Mouse (Mus musculus) fat pad, adult 2 months (tissue): ENCODE results near the gene Olfr117.
"Not testable (repeated sequence)": the region's sequence is repeated elsewhere in the genome, so short reads cannot be mapped to it uniquely, and the experiment has no call there.

Experiments
- DNase-seq: peaks from one replicate; pipeline ENCODE4 v3.0.0-alpha.2; 2011; ENCODE audit warnings: low read depth, low spot score; ENCODE audit errors: extremely low read depth

Olfr117 gene

DNA sequence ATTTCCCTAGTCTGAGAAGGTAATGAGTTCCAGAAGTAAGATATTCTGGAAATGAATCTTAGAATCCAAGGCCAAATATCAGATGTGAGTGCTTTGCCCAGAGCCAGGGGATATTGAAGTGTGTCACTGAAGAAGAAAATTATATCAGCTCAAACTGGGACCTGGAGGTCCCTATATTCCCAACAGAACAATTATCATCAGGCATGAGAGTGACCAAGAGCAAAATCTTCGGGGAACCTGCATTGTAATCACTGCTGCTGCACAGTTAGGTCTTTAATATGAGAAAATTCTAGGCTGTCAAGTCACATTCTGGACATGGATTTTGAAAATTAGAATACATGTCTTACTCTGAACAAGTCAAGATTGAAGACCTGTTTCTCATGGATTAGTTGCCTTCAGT is at the start of gene Olfr117:
Olfr117 (minus strand) TSS at position 101 of the 400 bp plus-strand sequence.
- DNase-seq: no peak

DNA sequence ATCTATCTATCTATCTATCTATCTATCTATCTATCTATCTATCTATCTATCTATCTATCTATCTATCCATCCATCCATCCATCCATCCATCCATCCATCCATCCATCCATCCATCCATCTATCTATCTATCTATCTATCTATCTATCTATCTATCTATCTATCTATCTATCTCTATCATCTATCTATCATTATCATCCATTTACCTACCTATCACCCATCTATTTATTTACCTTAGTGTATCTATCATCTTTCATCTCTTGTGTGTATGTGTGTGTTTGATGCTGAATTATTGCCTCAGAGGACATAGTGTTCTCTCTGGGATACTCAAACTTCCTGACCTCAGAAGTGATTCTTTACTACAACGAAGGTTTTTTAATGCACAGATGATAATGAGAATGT is 32.7 kb upstream of the Olfr117 start, which contains the start of gene Olfr119:
Olfr119 (plus strand) TSS at position 301 of the 400 bp plus-strand sequence.
- DNase-seq: not testable (repeated sequence)

DNA sequence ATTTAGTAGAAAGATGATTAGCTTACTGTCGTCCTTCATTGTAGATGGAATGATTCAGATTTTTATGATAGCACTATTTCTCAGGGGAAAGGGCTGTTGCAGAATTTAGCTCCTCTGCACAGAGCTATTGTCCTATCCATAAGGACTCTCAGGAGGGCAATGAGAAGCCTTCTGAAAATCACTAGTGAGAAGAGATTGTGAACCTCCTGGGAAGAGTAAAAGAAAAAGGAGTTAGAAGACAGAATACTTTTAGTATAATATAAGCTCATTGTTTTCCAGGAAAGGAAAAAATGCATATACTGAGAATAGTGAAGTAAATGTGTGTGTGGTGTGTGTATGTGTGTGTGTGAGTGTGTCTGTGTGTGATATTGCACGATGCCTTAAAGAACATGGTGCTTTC is 3.1 kb upstream of the Olfr117 start, which contains the start of gene Olfr118:
Olfr118 (plus strand) TSS at position 301 of the 400 bp plus-strand sequence.
- no peak for DNase-seq

- DNase-seq: no peak
These were observed 36.6 kb downstream of the Olfr117 start, which contains the start of the genes Olfr115 and Olfr116 for GRCm38 (mm10) chr17:37627009-37627408. Gene Olfr115 (minus strand): TSS chr17:37627109. Gene Olfr116 (minus strand): TSS chr17:37627199.
